Mouse (Mus musculus): ENCODE results near the gene Med25. TPM values are rescaled to one million over a fixed set of nuclear protein-coding genes. Genes with fewer than 3 reads are reported as not detected.

Gene Med25
- total and polyA plus RNA-seq, 3 experiments = 70.0 to 121 (median 85.8) TPM

DNA sequence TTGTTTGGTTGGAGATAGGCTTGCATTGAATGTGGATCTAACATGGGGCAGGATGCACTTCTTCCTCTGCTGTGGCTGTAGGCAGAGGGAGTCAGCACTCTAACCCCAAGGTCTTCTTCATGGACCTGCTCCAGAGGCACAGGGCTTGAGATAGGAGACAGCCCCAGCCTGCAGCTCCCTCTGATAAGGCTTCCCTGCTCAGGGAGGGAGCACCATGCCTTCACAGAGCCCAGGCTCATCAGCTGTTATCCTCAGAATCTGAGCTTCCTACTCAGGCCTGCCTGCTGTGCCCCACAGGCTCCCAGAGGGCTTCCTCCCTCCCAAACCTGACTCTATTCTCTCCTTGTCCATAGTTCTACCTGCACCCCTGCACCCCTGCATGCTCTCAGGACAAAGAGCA lies 30.0 kb upstream of the Med25 start:
- H3K9ac ChIP-seq (ENCODE audit: low read depth, low read length) = no peak overlapping the region
- intact Hi-C loops (cut with DNase I) = loop anchor here (5.0 kb wide), 1 partner anchor 35 kb away; no protein-coding TSS in a partner anchor
- H3K27me3 ChIP-seq (ENCODE audit: control insufficient read depth, insufficient read depth, low read length) = no peaks in the 10 kb centered on the region
- TF ChIP-seq EP300 (IDR thresholded peaks at IDR 0.05; ENCODE audit: insufficient read depth, low read depth, low read length) (no peak), CTCF (IDR thresholded peaks at IDR 0.05) (no peak), POLR2A (IDR thresholded peaks at IDR 0.05; ENCODE audit: insufficient read depth, low read depth, low read length) (no peak)
- H3K27ac ChIP-seq = no peak overlapping the region
- 0 out of 2 replicates have a peak, but pooled peaks cover 2% of the 10 kb centered on the region for H3K79me2 ChIP-seq (replicated peaks; ENCODE audit: control insufficient read depth, insufficient read depth, low read length)
- H3K36me3 ChIP-seq (ENCODE audit: control insufficient read depth, insufficient read depth, low read length) = no peaks in the 10 kb centered on the region
- no peak overlapping the region for H3K4me3 ChIP-seq
- no peak for DNase-seq
- peaks cover 1% of the 10 kb centered on the region for H3K4me1 ChIP-seq (ENCODE audit: control insufficient read depth, insufficient read depth, low read length)

- DNase-seq = no peak
- Histone ChIP-seq H3K27me3 (ENCODE audit: control insufficient read depth, insufficient read depth, low read length) (no peaks in the 10 kb centered on the region), H3K9ac (ENCODE audit: low read depth, low read length) (no peak overlapping the region), H3K4me1 (ENCODE audit: control insufficient read depth, insufficient read depth, low read length) (peaks cover 1% of the 10 kb centered on the region; the same call in 1 of the 2 replicates), H3K4me3 (no peak overlapping the region), H3K79me2 (replicated peaks; ENCODE audit: control insufficient read depth, insufficient read depth, low read length) (0 out of 2 replicates have a peak, but pooled peaks cover 2% of the 10 kb centered on the region), H3K36me3 (ENCODE audit: control insufficient read depth, insufficient read depth, low read length) (no peaks in the 10 kb centered on the region), H3K27ac (no peak overlapping the region)
- intact Hi-C loops (cut with DNase I) = no loop called here
- WGBS = 86% methylated on average over 5 of the region's 5 CpGs
- no peak for TF ChIP-seq EP300 (IDR thresholded peaks at IDR 0.05; ENCODE audit: insufficient read depth, low read depth, low read length)
- no peak for TF ChIP-seq CTCF (IDR thresholded peaks at IDR 0.05)
- TF ChIP-seq POLR2A (IDR thresholded peaks at IDR 0.05; ENCODE audit: insufficient read depth, low read depth, low read length) = no peak
These were observed 26.6 kb upstream of the Med25 start for GRCm38 (mm10) chr7:44919127-44919526.

GRCm38 (mm10) chr7:44918219-44918618 lies 25.7 kb upstream of the Med25 start:
- Histone ChIP-seq H3K79me2 (replicated peaks; ENCODE audit: control insufficient read depth, insufficient read depth, low read length) (0 out of 2 replicates have a peak, but pooled peaks cover 2% of the 10 kb centered on the region), H3K27ac (no peak overlapping the region), H3K36me3 (ENCODE audit: control insufficient read depth, insufficient read depth, low read length) (no peaks in the 10 kb centered on the region), H3K27me3 (ENCODE audit: control insufficient read depth, insufficient read depth, low read length) (no peaks in the 10 kb centered on the region), H3K4me3 (no peak overlapping the region), H3K9ac (ENCODE audit: low read depth, low read length) (no peak overlapping the region), H3K4me1 (ENCODE audit: control insufficient read depth, insufficient read depth, low read length) (peaks cover 1% of the 10 kb centered on the region; the same call in 1 of the 2 replicates)
- TF ChIP-seq POLR2A (IDR thresholded peaks at IDR 0.05; ENCODE audit: insufficient read depth, low read depth, low read length) (no peak), EP300 (IDR thresholded peaks at IDR 0.05; ENCODE audit: insufficient read depth, low read depth, low read length) (no peak), CTCF (IDR thresholded peaks at IDR 0.05) (no peak)
- no peak for DNase-seq
- 50% methylated on average over 3 of the region's 3 CpGs for WGBS
- intact Hi-C loops (cut with DNase I) = no loop called here

DNA sequence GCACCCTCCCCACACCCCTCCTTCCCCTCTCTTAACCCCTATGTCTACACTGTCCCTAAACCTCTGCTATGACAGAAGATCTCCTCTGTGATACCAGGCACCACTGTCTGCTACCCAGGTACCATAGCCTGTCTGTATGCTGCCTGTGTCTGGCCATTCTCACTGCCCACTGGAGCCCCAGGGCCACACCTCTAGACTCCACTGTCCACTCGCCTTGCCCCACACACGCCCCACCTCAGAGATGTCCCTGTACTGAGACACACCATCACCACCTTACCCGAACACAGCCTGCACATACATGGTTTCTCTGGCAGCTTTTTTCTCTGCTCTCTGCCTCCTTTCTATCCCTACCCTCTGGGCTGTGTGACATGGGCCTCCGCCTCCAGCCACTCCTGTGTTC lies 24.4 kb upstream of the Med25 start:
- DNase-seq = no peak
- Histone ChIP-seq H3K27me3 (ENCODE audit: control insufficient read depth, insufficient read depth, low read length) (no peaks in the 10 kb centered on the region), H3K4me3 (no peak overlapping the region), H3K9ac (ENCODE audit: low read depth, low read length) (no peak overlapping the region), H3K27ac (no peak overlapping the region), H3K4me1 (ENCODE audit: control insufficient read depth, insufficient read depth, low read length) (peaks cover 1% of the 10 kb centered on the region; the same call in 1 of the 2 replicates), H3K36me3 (ENCODE audit: control insufficient read depth, insufficient read depth, low read length) (no peaks in the 10 kb centered on the region), H3K79me2 (replicated peaks; ENCODE audit: control insufficient read depth, insufficient read depth, low read length) (0 out of 2 replicates have a peak, but pooled peaks cover 2% of the 10 kb centered on the region)
- 95% methylated on average over 4 of the region's 4 CpGs for WGBS
- intact Hi-C loops (cut with DNase I) = no loop called here
- TF ChIP-seq EP300 (IDR thresholded peaks at IDR 0.05; ENCODE audit: insufficient read depth, low read depth, low read length) (no peak), CTCF (IDR thresholded peaks at IDR 0.05) (no peak), POLR2A (IDR thresholded peaks at IDR 0.05; ENCODE audit: insufficient read depth, low read depth, low read length) (no peak)

- peaks cover 1% of the 10 kb centered on the region; the same call in 1 of the 2 replicates for H3K4me1 ChIP-seq (ENCODE audit: control insufficient read depth, insufficient read depth, low read length)
- intact Hi-C loops (cut with DNase I) = no loop called here
- TF ChIP-seq CTCF (IDR thresholded peaks at IDR 0.05) = no peak
- TF ChIP-seq EP300 (IDR thresholded peaks at IDR 0.05; ENCODE audit: insufficient read depth, low read depth, low read length) = no peak
- TF ChIP-seq POLR2A (IDR thresholded peaks at IDR 0.05; ENCODE audit: insufficient read depth, low read depth, low read length) = no peak
- no peaks in the 10 kb centered on the region for H3K27me3 ChIP-seq (ENCODE audit: control insufficient read depth, insufficient read depth, low read length)
- H3K79me2 ChIP-seq (replicated peaks; ENCODE audit: control insufficient read depth, insufficient read depth, low read length) = 0 out of 2 replicates have a peak, but pooled peaks cover 2% of the 10 kb centered on the region
- H3K27ac ChIP-seq = no peak overlapping the region
- DNase-seq = no peak
- no peak overlapping the region for H3K9ac ChIP-seq (ENCODE audit: low read depth, low read length)
- 51% methylated on average over 6 of the region's 6 CpGs for WGBS
- no peaks in the 10 kb centered on the region for H3K36me3 ChIP-seq (ENCODE audit: control insufficient read depth, insufficient read depth, low read length)
- H3K4me3 ChIP-seq = no peak overlapping the region
These were observed 23.7 kb upstream of the Med25 start for GRCm38 (mm10) chr7:44916191-44916590.

DNA sequence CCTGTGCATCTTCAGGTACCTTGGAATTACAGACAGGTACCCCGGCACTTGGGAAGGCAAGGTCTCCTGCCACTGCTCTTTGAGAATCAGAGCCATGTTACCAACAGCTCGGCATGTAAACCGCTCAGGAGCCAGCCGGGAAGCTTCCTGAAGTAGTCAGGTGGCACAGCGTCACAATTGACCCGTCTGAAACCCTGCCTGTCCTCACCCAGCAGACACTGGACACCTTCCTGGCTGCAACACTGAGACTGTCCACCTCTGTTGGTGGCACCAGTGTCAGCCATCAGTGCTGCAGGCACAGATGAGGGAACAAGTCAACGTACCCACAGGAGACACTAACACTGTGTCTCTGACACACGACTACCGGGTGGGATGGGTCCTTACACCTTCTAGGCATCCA lies 22.8 kb upstream of the Med25 start:
- TF ChIP-seq CTCF (IDR thresholded peaks at IDR 0.05) = no peak
- no peak for TF ChIP-seq POLR2A (IDR thresholded peaks at IDR 0.05; ENCODE audit: insufficient read depth, low read depth, low read length)
- TF ChIP-seq EP300 (IDR thresholded peaks at IDR 0.05; ENCODE audit: insufficient read depth, low read depth, low read length) = no peak
- Histone ChIP-seq H3K79me2 (replicated peaks; ENCODE audit: control insufficient read depth, insufficient read depth, low read length) (0 out of 2 replicates have a peak, but pooled peaks cover under 1% of the 10 kb centered on the region), H3K36me3 (ENCODE audit: control insufficient read depth, insufficient read depth, low read length) (no peaks in the 10 kb centered on the region), H3K4me3 (no peak overlapping the region), H3K9ac (ENCODE audit: low read depth, low read length) (no peak overlapping the region), H3K27ac (no peak overlapping the region), H3K27me3 (ENCODE audit: control insufficient read depth, insufficient read depth, low read length) (no peaks in the 10 kb centered on the region), H3K4me1 (ENCODE audit: control insufficient read depth, insufficient read depth, low read length) (peaks cover 1% of the 10 kb centered on the region; the same call in 1 of the 2 replicates)
- intact Hi-C loops (cut with DNase I) = no loop called here
- no peak for DNase-seq
- 92% methylated on average over 9 of the region's 9 CpGs for whole genome bisulfite sequencing

All from heart, adult 2 months (tissue).